Mouse (Mus musculus): ENCODE results near the gene Gm3269. TPM values are rescaled to one million over a fixed set of nuclear protein-coding genes. Genes with fewer than 3 reads are reported as not detected.
"Not testable (repeated sequence)": the region's sequence is repeated elsewhere in the genome, so short reads cannot be mapped to it uniquely, and the experiment has no call there.

The Gm3269 gene
- polyA plus RNA-seq (2017; shearing (Covaris generic)) = not detected

GRCm38 (mm10) chr14:4837806-4838205 is at the start of gene Gm3269:
Gene Gm3269, plus strand, starts transcription at chr14:4838106.
- ATAC-seq = not testable (repeated sequence)

GRCm38 (mm10) chr14:4806421-4806820 is 31.5 kb upstream of the Gm3269 start:
- ATAC-seq = not testable (repeated sequence)

- not testable (repeated sequence) for ATAC-seq
Measured at GRCm38 (mm10) chr14:4821950-4822349, 16.0 kb upstream of the Gm3269 start.

GRCm38 (mm10) chr14:4855299-4855980 is 17.5 kb downstream of the Gm3269 start, which contains the start of gene Gm3264:
Gene Gm3264, plus strand, starts transcription at chr14:4855576.
- not testable (repeated sequence) for ATAC-seq

GRCm38 (mm10) chr14:4892116-4892515 is 54.2 kb downstream of the Gm3269 start, which contains the start of gene Gm3278:
Gene Gm3278, plus strand, starts transcription at chr14:4892416.
- ATAC-seq = not testable (repeated sequence)

Other genes with a start within 250 kb of the Gm3269 start
- gene Gm8159, start 205.8 kb upstream of the Gm3269 start, polyA plus RNA-seq (2017; shearing (Covaris generic)) = not detected
- not detected for gene Gm3239, start 173.9 kb upstream of the Gm3269 start, polyA plus RNA-seq (2017; shearing (Covaris generic))
- not detected for gene Gm7876, start 128.9 kb upstream of the Gm3269 start, polyA plus RNA-seq (2017; shearing (Covaris generic))
- 10 to 100 TPM in 1 of 2 experiments, 1 to 10 TPM in 1; 9.0 to 10.4 TPM for gene Gm3252, start 111.3 kb upstream of the Gm3269 start, polyA plus RNA-seq (2017; shearing (Covaris generic))
- gene Gm9602, start 61.8 kb upstream of the Gm3269 start, polyA plus RNA-seq (2017; shearing (Covaris generic)) = not detected
- 1 to 10 TPM; 1.6 to 2.5 TPM for gene Gm3264, start 17.5 kb downstream of the Gm3269 start, polyA plus RNA-seq (2017; shearing (Covaris generic))
- gene Gm3278, start 54.3 kb downstream of the Gm3269 start, polyA plus RNA-seq (2017; shearing (Covaris generic)) = not detected
- gene Gm8297, start 145.8 kb downstream of the Gm3269 start, polyA plus RNA-seq (2017; shearing (Covaris generic)) = not detected
- gene Gm3298, start 177.8 kb downstream of the Gm3269 start, polyA plus RNA-seq (2017; shearing (Covaris generic)) = not detected
- gene 4930555G01Rik, start 212.5 kb downstream of the Gm3269 start, polyA plus RNA-seq (2017; shearing (Covaris generic)) = not detected
- gene Gm8281, start 232.9 kb downstream of the Gm3269 start, polyA plus RNA-seq (2017; shearing (Covaris generic)) = 1 to 10 TPM; 4.8 to 5.0 TPM